Mouse (Mus musculus) C2C12 (cell line): ENCODE measurements around the gene Aqp3. TPM values are rescaled to one million over a fixed set of nuclear protein-coding genes. Genes with fewer than 3 reads are reported as not detected.
A peak's percentile ranks its signal among the peaks of the same experiment; 100 is the strongest.

ENCODE experiments used
- H3K27me3 ChIP-seq: one replicate; pipeline ENCODE4 v1.6.1; 2011; ENCODE audit not compliant: control insufficient read depth, insufficient read depth, insufficient read length
- H3K36me3 ChIP-seq: one replicate; pipeline ENCODE4 v1.6.1; 2011; ENCODE audit not compliant: control insufficient read depth, insufficient read depth
- H3K4me3 ChIP-seq: one replicate; pipeline ENCODE4 v1.5.1; 2011; ENCODE audit warnings: mild to moderate bottlenecking, control low read depth; ENCODE audit not compliant: poor library complexity, insufficient read depth, severe bottlenecking
- H3K79me2 ChIP-seq: one replicate; pipeline ENCODE4 v1.6.1; 2011; ENCODE audit not compliant: control insufficient read depth, insufficient read depth
- H3K79me3 ChIP-seq: one replicate; pipeline ENCODE4 v1.6.1; 2011; ENCODE audit warnings: low read depth, control low read depth
- H3ac ChIP-seq: one replicate; pipeline ENCODE3; 2011; ENCODE audit warnings: low read depth; ENCODE audit not compliant: control insufficient read depth, insufficient read length
- CEBPB ChIP-seq: IDR thresholded peaks from one replicate; pipeline ENCODE4 v1.6.1; 2011; ENCODE audit warnings: low read depth, mild to moderate bottlenecking, control low read depth, moderate library complexity
- CTCF ChIP-seq: IDR thresholded peaks from one replicate; pipeline ENCODE4 v1.5.1; 2011; ENCODE audit not compliant: control insufficient read depth, insufficient read depth, insufficient read length
- FOSL1 ChIP-seq: IDR thresholded peaks from one replicate; pipeline ENCODE4 v1.8.0; 2011; ENCODE audit warnings: mild to moderate bottlenecking, low read length; ENCODE audit not compliant: poor library complexity, insufficient read depth, severe bottlenecking
- MAX ChIP-seq: IDR thresholded peaks from one replicate; pipeline ENCODE4 v1.6.1; 2011; ENCODE audit warnings: mild to moderate bottlenecking, control low read depth
- MYOD1 ChIP-seq: IDR thresholded peaks from one replicate; pipeline ENCODE4 v1.6.1; 2011; ENCODE audit warnings: low read depth; ENCODE audit not compliant: control insufficient read depth, insufficient read length
- MYOG ChIP-seq: IDR thresholded peaks from one replicate; pipeline ENCODE4 v1.6.1; 2011; ENCODE audit not compliant: control insufficient read depth, insufficient read length; ENCODE audit errors: extremely low read depth
- USF1 ChIP-seq: IDR thresholded peaks from one replicate; pipeline ENCODE4 v1.6.1; 2011; ENCODE audit warnings: low read depth, mild to moderate bottlenecking, control low read depth, moderate library complexity
- polyA plus RNA-seq: library from polyadenylated mRNA; unstranded; fragments of >200 nt; fragmentation: generic; extraction: Trizol; gene quantifications from one replicate; pipeline ENCODE4 v1.2.1, GENCODE M21; 2012; ENCODE audit warnings: missing spikeins

Gene Aqp3
- polyA plus RNA-seq, 1 experiment, result 0.06 TPM

DNA sequence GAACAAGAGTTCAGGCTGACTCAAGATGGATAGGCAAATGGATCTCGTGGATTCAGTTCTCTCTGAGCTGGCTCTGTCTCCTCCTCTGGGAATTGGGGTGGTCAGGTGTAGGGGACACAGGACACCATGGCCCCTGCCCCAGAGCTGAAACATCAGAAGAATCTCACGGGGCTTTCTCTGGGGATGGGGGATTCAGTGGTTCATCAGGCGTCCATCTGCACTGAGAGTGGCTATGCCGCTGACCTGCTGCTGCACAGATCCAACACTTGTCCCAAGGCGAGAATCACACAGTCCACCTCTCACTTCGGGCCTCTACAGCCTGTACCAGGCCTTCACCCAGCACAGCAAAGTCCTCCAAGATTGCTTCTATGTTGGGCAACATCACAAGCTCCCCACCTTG lies 17.1 kb upstream of the Aqp3 start:
- TF ChIP-seq CTCF, result no peak
- TF ChIP-seq MYOD1, result no peak
- no peak for TF ChIP-seq MAX
- TF ChIP-seq CEBPB, result no peak
- no peak for TF ChIP-seq FOSL1
- no peak for TF ChIP-seq MYOG
- TF ChIP-seq USF1, result no peak
- H3K36me3 ChIP-seq, result peaks cover 60% of the 10 kb centered on the region

DNA sequence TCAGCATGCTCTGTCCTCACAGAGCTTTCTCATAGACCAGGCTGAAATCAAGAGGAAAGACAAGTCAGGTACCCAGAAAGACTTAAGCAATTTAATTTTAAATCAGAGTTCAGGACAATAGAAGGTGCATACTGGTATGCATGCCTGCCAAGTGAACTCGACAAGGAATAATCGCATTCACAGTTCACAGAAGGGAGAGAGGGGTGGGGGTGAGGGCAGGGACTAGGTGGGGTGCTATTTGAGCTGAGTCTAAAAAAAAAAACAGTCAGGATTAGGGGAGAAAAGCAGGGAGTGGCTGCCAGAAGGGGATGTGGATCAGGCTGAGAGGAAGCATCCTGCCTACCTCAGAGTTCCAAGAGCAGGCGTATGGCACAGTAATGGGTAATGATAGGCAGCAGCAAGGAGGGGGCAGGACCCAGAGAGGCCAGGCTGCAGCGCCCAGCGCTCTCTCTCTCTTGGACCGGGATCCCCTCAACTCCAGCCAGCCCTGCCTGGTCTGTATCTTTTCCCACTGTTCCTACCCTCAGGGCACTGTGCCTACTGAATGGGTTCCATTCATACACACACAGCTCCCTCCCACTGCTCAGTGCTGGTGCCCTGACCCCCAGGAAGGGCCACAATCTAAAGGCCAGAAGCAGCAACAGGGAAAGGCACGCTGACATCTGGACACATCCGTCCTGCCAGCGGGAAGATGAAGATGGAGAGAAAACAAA lies 16.5 kb upstream of the Aqp3 start:
- peaks cover 56% of the 10 kb centered on the region for H3K36me3 ChIP-seq
- TF ChIP-seq CEBPB (no peak), CTCF (no peak), MYOD1 (no peak)
- H3K4me3 ChIP-seq, result no peak overlapping the region
- no peak overlapping the region for H3ac ChIP-seq
- H3K79me3 ChIP-seq, result no peaks in the 10 kb centered on the region
- H3K27me3 ChIP-seq, result no peaks in the 10 kb centered on the region
- no peaks in the 10 kb centered on the region for H3K79me2 ChIP-seq

More for the DNA sequence above, 17.1 kb upstream of the Aqp3 start:
- Histone ChIP-seq H3K79me2 (no peaks in the 10 kb centered on the region), H3K27me3 (no peaks in the 10 kb centered on the region), H3K4me3 (no peak overlapping the region), H3ac (no peak overlapping the region), H3K79me3 (no peaks in the 10 kb centered on the region)

DNA sequence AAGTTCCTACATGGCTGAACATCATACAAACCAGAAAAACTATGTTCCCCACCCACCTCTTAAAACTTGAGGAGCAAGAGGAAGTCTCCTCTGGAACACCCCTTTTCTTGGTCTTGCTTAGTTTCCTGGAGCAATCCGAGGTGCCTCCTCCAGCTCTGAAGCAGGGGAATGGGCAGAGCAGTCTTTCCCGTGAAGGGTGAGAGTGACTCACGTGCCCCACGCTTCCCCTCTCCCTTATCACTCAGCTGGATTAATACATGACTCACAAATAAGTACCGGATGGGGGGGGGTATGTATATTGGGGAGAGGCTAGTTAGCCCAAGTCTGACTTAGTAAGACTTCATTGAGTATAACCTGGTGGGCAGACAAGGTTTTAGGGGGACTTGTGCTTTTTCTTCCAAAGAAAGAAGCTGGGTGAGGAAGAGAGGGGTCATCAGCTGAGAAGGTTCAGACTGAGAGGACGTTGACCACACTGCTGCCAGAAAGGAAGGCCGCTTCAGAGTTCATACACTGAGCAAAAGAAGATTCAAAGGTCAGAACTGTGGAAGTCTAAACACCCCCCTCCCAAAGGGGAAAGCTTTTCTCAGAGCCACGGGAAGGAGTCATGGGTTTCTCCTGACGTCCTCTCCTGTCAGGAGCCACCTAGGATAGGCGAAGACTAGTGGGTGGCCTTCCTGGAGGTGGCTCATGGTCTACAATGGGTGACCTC lies 10.9 kb upstream of the Aqp3 start:
- Histone ChIP-seq H3ac (no peak overlapping the region), H3K79me2 (no peaks in the 10 kb centered on the region), H3K27me3 (no peaks in the 10 kb centered on the region), H3K36me3 (peaks cover 4% of the 10 kb centered on the region), H3K4me3 (no peak overlapping the region), H3K79me3 (no peaks in the 10 kb centered on the region)
- TF ChIP-seq MYOD1 (no peak), MAX (no peak), MYOG (no peak), USF1 (peak; percentile 48)

DNA sequence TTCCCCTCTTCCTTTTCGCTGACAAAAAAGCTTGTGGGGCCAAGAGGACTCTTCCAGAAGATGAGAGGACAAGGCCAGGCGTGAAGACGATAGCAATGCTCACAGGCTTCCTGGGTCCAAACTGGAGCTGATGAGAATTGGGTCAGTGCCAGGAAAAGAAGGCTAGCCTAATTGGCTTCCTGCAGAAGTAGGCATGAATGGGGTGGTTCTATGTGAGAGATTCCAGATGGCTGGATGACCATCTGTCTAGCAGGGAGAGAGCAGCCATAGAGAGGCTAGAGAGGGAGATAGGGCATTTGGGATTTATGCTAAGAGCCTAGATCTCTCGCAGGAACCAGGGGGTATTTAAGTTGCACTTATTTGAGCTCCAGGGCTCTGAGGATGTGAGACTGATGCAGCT lies 9.5 kb upstream of the Aqp3 start:
- Histone ChIP-seq H3K4me3 (no peak overlapping the region), H3ac (no peak overlapping the region), H3K36me3 (no peaks in the 10 kb centered on the region), H3K79me2 (no peaks in the 10 kb centered on the region), H3K27me3 (no peaks in the 10 kb centered on the region), H3K79me3 (no peaks in the 10 kb centered on the region)
- TF ChIP-seq MYOG (no peak), FOSL1 (no peak), CTCF (no peak), USF1 (no peak), MAX (no peak), CEBPB (no peak), MYOD1 (no peak)

DNA sequence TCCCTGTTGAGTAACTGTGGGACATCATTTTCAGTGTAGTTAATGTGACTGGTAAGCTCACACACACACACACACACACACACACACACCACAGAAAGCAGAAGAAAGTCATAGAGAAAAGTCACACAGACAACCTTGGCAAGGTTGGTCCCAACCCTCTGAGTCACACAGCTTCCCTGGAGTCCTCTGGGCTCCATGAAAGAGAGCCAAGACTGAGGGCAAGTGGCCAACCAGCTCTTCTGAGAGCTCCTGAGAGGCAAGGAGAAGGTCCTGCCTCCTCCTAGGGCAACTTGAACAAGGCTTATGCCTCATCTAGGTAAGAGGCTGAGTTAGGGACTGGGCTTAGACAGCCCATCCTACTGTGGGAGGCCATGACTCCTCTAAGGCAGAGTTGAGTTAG lies 4.9 kb upstream of the Aqp3 start:
- Histone ChIP-seq H3K79me3 (no peaks in the 10 kb centered on the region), H3K36me3 (no peaks in the 10 kb centered on the region), H3K79me2 (no peaks in the 10 kb centered on the region), H3K4me3 (no peak overlapping the region), H3ac (no peak overlapping the region), H3K27me3 (peaks cover under 1% of the 10 kb centered on the region)
- TF ChIP-seq FOSL1, result no peak
- no peak for TF ChIP-seq CEBPB
- no peak for TF ChIP-seq MYOD1
- no peak for TF ChIP-seq USF1
- no peak for TF ChIP-seq MYOG
- no peak for TF ChIP-seq MAX
- TF ChIP-seq CTCF, result no peak
